Mouse (Mus musculus) stomach, embryonic 16.5 days (tissue): Measurements from ENCODE around the gene Olfr876. TPM values are rescaled to one million over a fixed set of nuclear protein-coding genes. Genes with fewer than 3 reads are reported as not detected.

Experiments
- ATAC-seq: fragments of 200-750 bp; cut with Nextera tagmentation; 2 replicates; pipeline ENCODE4 v1.8.0; 2017; ENCODE audit warnings: moderate number of reproducible peaks, moderate TSS enrichment; ENCODE audit not compliant: insufficient read depth, low FRiP score
- H3K27ac ChIP-seq: fragments of 300-500 bp; sonication (generic); 2 replicates; pipeline ENCODE4 v1.5.1; 2014; ENCODE audit warnings: low read length
- H3K27me3 ChIP-seq: fragments of 300-500 bp; sonication (generic); 2 replicates; pipeline ENCODE4 v1.6.1; 2014; ENCODE audit warnings: low read length, control low read depth, mixed read lengths; ENCODE audit not compliant: control insufficient read depth, insufficient read depth
- H3K36me3 ChIP-seq: fragments of 300-500 bp; sonication (generic); 2 replicates; pipeline ENCODE4 v1.6.1; 2014; ENCODE audit warnings: low read length; ENCODE audit not compliant: control insufficient read depth, insufficient read depth
- H3K4me1 ChIP-seq: fragments of 300-500 bp; sonication (generic); 2 replicates; pipeline ENCODE4 v1.6.1; 2014; ENCODE audit warnings: low read length, control low read depth, mixed read lengths; ENCODE audit not compliant: control insufficient read depth, insufficient read depth
- H3K4me2 ChIP-seq: fragments of 300-500 bp; sonication (generic); 2 replicates; pipeline ENCODE4 v1.6.1; 2014; ENCODE audit warnings: low read depth, low read length, mixed read lengths
- H3K4me3 ChIP-seq: fragments of 300-500 bp; sonication (generic); replicated peaks from 2 replicates; pipeline ENCODE4 v1.5.1; 2014; ENCODE audit warnings: mild to moderate bottlenecking, low read length
- H3K9ac ChIP-seq: fragments of 300-500 bp; sonication (generic); 2 replicates; pipeline ENCODE4 v1.6.1; 2014; ENCODE audit warnings: low read length
- H3K9me3 ChIP-seq: fragments of 300-500 bp; sonication (generic); replicated peaks from 2 replicates; pipeline ENCODE4 v1.6.1; 2016; ENCODE audit warnings: low read length, control low read depth; ENCODE audit not compliant: control insufficient read depth
- WGBS: fragments of 180-500 bp; shearing (Covaris S2); extraction: QIAGEN DNeasy Blood & Tissue Kit; methylation state at CpG from one replicate; pipeline ENCODE4 v1.1.7; 2014; 5-methylcytosine and 5-hydroxymethylcytosine counted together
- polyA plus RNA-seq: library from polyadenylated mRNA; unstranded; fragments of >200 nt; fragmentation: Nextera tagmentation; extraction: Ambion mirVana; gene quantifications from 2 replicates; pipeline ENCODE4 v1.2.1, GENCODE M21; 2015

Gene Olfr876
- polyA plus RNA-seq, 1 experiment from 2014 or later, result not detected

DNA sequence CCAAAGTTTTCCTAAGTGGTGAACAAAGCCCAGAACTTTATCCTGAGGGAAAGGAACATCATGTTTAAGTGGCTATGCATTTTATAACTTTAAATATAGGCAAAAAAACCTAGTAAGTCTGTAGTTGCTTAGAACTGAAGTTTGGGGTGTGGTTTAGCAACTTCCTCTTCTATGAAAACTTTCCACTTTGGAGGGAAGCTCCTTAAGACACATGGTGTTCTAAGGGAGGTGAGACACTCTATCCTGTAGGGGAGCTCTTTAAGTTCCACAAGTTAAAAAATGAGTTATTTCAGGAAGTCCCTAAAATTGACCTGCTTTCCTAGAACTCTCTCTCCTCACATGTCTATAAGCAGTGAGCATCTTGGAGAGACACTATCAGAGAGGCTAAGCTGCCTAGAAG is 4.4 kb downstream of the Olfr876 start:
- Histone ChIP-seq H3K27me3 (no peaks in the 10 kb centered on the region), H3K27ac (no peak overlapping the region), H3K4me1 (no peaks in the 10 kb centered on the region), H3K36me3 (no peaks in the 10 kb centered on the region), H3K9me3 (no peaks in the 10 kb centered on the region), H3K9ac (no peak overlapping the region), H3K4me2 (no peak overlapping the region), H3K4me3 (no peak overlapping the region)
- ATAC-seq, result no peak

DNA sequence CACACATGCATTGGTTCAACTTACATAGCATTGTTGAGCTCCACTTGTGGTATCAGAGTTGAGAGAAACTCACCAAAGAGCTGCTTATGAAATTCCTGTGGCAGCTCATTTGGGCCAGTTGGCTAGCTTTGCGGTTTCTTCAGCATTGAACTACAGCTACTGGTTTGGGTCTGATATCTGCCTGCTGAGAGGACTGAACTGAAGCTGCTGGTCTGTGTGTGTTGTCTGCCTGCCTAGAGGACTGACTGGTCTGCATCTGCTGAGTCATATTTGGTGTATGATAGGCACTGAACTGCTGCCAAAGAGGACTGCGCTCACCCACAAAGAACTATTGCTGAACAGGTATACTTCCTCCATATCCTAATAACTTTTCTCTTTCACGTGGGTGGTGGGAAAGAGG is 5.6 kb downstream of the Olfr876 start:
- Histone ChIP-seq H3K9me3 (no peaks in the 10 kb centered on the region), H3K4me1 (no peaks in the 10 kb centered on the region), H3K4me2 (no peak overlapping the region), H3K36me3 (no peaks in the 10 kb centered on the region), H3K9ac (no peak overlapping the region), H3K27me3 (no peaks in the 10 kb centered on the region), H3K27ac (no peak overlapping the region), H3K4me3 (no peak overlapping the region)
- 86% methylated on average over 3 of the region's 3 CpGs for WGBS
- no peak for ATAC-seq

DNA sequence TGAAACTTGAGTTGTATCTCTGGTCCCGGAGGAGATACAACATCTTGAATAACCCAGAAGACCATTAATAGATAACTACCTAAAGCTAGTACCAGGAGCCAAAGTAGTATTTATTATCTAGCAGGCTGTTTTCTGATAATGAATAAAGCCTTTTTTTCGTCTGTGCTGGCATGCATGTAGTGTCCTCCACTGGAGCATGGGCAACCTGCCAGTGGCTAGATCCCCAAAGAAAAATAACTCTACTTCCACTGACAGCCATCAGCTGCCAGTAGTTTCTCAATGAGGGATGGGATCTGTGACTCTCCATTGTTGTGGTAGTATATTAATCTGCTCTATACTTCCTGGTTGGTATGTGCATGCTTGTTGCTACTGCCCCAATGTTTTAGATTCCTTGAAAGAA is 6.1 kb downstream of the Olfr876 start:
- Histone ChIP-seq H3K9ac (no peak overlapping the region), H3K4me1 (no peaks in the 10 kb centered on the region), H3K9me3 (no peaks in the 10 kb centered on the region), H3K27ac (no peak overlapping the region), H3K4me2 (no peak overlapping the region), H3K4me3 (no peak overlapping the region), H3K27me3 (no peaks in the 10 kb centered on the region), H3K36me3 (no peaks in the 10 kb centered on the region)
- no peak for ATAC-seq
- WGBS, result 65% methylated on average over 2 of the region's 2 CpGs

DNA sequence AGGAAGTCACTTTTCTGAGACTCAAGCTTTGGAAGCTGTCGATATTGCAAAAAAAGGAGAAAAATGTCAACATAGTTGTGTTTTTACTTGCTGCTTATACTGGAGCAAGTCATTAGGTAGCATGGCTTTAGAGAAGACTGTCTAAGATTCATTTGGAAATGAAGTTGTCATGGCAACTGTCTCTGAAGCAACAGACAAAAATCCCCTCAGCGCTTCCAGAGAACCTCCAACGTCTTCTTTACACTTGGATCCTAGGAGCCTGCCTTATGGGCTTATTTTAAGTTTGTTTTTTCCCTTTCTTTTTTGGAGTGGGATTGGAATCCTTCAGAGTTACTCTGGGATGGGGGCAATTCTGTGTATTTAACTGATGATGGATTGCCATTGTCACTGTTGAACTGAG is 11.9 kb downstream of the Olfr876 start:
- no peaks in the 10 kb centered on the region for H3K27me3 ChIP-seq
- 80% methylated on average over 3 of the region's 3 CpGs for WGBS
- no peaks in the 10 kb centered on the region for H3K36me3 ChIP-seq
- no peak overlapping the region for H3K4me2 ChIP-seq
- H3K9me3 ChIP-seq, result no peaks in the 10 kb centered on the region
- H3K4me3 ChIP-seq, result no peak overlapping the region
- H3K27ac ChIP-seq, result no peak overlapping the region
- no peak for ATAC-seq
- H3K9ac ChIP-seq, result no peak overlapping the region
- H3K4me1 ChIP-seq, result no peaks in the 10 kb centered on the region

DNA sequence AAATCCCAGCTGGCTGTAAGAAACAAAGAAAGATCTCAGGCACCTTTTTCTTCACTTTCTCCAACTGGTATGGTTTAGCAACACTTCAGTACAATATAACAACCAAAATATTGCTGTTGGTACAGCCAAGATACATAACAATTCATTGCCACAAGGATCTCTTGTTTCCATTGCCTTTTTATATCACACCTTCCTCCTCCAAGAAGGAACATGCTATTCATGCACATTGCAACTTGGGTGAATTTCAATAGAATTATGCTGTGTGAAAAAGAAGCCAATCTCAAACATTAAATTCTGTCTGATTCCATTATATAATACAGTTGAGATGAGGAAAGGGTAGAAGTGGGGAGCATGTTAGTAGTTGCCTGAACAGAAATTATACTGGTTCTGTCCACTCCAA is 27.1 kb downstream of the Olfr876 start:
- ATAC-seq, result no peak
- no peak overlapping the region for H3K9ac ChIP-seq
- H3K9me3 ChIP-seq, result no peaks in the 10 kb centered on the region
- H3K27ac ChIP-seq, result no peak overlapping the region
- H3K27me3 ChIP-seq, result no peaks in the 10 kb centered on the region
- H3K36me3 ChIP-seq, result no peaks in the 10 kb centered on the region
- no peaks in the 10 kb centered on the region for H3K4me1 ChIP-seq
- no peak overlapping the region for H3K4me3 ChIP-seq
- no peak overlapping the region for H3K4me2 ChIP-seq

DNA sequence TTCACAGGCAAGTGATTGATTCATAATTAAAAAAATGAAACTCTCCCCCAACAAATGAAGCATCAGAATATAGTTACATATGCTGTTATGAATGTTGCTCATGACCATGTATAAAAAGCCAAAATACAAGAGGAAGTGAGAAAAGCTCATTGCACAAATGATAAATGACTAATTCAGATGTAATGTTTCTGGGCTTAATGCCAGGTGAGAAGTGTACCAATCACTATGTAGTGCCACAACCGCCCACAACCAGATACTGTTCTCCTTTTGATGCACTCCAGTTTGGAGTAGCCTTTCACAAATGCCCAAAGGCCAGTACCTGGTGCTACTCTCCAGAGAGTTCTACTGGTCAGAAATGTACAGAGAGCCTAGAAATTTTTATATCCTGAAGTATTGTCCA is 30.5 kb downstream of the Olfr876 start:
- H3K27me3 ChIP-seq, result no peaks in the 10 kb centered on the region
- ATAC-seq, result no peak
- no peaks in the 10 kb centered on the region for H3K9me3 ChIP-seq
- no peaks in the 10 kb centered on the region for H3K36me3 ChIP-seq
- H3K4me1 ChIP-seq, result no peaks in the 10 kb centered on the region
- H3K4me3 ChIP-seq, result no peak overlapping the region
- 49% methylated on average over 1 of the region's 1 CpGs for WGBS
- H3K9ac ChIP-seq, result no peak overlapping the region
- no peak overlapping the region for H3K27ac ChIP-seq
- no peak overlapping the region for H3K4me2 ChIP-seq

DNA sequence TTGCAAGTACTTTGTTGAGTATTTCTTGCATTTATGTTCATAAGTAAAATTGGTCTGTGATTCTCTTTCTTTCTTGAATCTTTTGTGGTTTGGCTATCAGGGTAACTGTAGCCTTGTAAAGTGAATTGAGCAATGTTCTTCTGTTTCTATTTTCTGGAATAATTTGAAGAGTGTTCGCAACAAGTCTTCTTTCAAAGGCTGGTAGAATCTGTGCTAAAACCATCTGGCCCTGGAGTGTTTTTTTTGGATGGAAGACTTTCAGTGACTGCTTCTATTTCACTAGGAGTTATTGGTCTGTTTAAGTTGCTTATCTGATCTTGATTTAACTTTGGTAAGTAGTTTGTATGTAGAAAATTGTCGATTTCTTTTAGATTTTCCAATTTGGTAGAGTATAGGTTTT is 46.4 kb downstream of the Olfr876 start:
- no peak for ATAC-seq
- H3K9me3 ChIP-seq, result no peaks in the 10 kb centered on the region
- H3K4me2 ChIP-seq, result no peak overlapping the region
- H3K27me3 ChIP-seq, result no peaks in the 10 kb centered on the region
- no peak overlapping the region for H3K4me3 ChIP-seq
- no peak overlapping the region for H3K27ac ChIP-seq
- WGBS, result 79% methylated on average over 2 of the region's 2 CpGs
- no peaks in the 10 kb centered on the region for H3K4me1 ChIP-seq
- no peak overlapping the region for H3K9ac ChIP-seq
- no peaks in the 10 kb centered on the region for H3K36me3 ChIP-seq

DNA sequence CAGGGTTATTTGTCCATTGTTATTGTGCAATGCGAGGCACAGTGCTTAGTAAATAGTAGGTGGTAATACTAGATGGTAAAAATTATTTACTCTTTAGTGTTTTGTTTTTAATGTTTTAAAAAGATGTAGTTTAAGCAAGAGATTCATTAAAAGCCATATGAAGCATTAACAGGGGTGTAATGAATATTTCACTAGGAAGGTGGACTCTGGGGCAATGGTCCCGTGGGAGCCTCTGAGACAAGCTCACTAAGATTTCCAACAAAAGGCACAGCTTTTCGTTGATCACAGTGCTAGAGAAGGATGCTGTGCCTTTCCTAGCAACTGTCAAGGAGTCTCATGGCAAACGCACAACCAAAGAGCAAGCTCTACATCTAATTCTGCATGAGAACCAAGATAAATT is 51.1 kb downstream of the Olfr876 start, which contains the start of gene Olfr877:
Gene Olfr877 (plus strand): TSS at position 301 of the 400 bp plus-strand sequence.
- H3K4me2 ChIP-seq, result no peak within 1 kb of the TSS
- H3K27ac ChIP-seq, result no peak within 1 kb of the TSS
- no peaks in the 10 kb centered on the region for H3K27me3 ChIP-seq
- WGBS, result 76% methylated on average over 4 of the region's 4 CpGs
- no peaks in the 10 kb centered on the region for H3K9me3 ChIP-seq
- H3K4me1 ChIP-seq, result no peaks in the 10 kb centered on the region
- ATAC-seq, result no peak
- no peak within 1 kb of the TSS for H3K4me3 ChIP-seq
- no peaks in the 10 kb centered on the region for H3K36me3 ChIP-seq
- H3K9ac ChIP-seq, result no peak within 1 kb of the TSS
